Mouse (Mus musculus) testis, postnatal 14 days (tissue): ENCODE data around the gene Dpysl5.

Experiments
- DNase-seq: peaks from one replicate; pipeline ENCODE4 v3.0.0; 2021; ENCODE audit warnings: low spot score

Dpysl5 gene

DNA sequence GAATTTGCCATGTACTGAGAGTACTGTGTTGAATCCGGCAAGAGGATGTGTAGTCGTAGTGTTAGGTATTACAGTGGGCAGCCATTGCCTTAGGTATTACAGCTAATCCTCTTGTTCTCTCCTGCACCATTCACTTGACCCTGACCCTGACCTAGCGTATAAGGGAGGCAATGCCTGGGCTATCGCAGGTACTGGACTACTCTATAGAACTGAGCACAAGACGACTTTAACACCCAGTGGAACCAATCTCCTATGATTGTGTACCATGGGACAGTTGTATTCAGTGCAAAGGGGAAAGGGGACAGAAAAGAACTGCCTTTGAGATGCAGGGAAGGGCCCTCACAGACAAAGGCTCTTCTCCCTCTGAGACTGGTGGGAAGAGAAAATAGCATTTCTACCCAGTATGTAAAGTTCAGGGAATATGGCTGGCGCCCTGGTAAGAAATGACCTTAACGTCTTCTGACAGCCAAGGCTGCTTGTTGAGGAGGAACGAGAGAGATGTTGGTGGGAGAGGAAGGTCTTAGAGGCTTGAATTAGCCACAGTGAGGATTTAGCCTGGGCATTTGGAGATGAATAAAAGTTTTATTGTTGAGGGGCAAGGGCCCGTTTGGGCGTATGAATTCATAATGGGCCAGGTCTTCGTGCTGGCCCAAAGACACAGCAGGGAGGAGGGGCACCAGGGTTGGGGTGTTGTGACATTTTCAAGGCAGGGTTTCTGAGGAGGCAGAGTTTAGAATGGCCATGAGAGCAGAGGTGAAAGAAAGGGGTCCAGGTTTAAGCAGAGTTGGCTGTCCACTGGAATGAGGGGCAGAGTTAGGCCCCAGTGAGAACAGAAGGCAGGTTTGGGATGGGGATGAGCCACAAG, 113.0 kb downstream of the Dpysl5 start:
- DNase-seq: no peak

DNA sequence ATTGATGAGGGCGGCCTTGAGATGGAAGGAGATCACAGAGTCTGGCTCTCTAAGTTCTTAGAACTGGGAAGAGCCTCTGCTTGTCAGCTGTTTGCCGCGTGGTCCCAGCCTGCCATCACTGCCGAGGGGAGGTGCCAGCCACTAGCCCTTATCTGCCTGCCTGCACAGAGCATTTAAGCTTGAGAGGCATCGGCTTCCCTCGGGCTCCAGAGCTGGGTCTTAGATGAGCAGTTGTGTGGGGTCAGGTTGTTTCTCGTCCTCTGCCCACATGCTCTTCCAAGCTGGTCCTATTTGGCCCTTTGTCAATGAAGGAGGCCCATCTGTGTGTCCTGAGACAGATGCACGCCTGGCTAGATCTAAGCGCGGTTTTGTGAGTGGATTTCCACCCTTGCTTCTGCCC, 113.8 kb downstream of the Dpysl5 start:
- no peak for DNase-seq

DNA sequence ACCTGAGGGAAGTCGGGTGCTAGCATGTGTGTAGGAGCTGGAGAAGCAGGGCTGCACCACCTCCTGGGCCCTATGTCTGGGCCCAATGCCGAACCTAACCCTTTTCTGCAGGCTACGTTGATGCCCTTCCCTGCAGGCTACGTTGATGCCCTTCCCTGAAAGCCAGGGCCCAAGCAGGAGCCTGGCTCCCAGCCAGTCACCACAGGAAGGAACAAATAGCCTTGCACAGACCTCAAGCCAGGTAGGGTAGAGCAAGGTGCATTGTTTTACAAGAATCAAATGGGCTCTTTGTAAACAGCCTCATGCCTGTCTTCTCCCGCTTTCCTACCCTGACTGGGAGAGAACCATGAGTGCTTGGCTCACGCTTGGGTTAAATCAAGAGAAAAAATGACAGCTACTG, 114.5 kb downstream of the Dpysl5 start:
- no peak for DNase-seq

DNA sequence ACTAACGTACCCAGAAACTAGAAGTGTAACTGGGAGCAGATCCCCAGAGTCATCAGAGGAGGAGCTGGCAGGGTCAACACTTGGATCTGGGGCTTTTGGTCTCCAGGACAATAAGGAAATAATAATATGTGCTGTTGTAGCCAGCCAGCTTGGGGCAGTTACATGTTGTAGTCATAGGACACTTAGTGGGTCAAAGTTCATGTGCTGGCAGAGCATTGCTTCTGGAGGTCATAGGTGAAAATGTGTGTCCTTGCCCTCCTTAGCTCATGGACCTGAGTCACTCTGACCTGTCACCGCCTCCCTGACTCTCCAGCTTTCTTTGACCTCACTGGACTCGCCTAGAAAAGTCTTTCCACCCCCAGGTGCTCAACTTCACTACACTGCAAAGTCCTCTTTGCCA, 122.1 kb downstream of the Dpysl5 start:
- DNase-seq: no peak

DNA sequence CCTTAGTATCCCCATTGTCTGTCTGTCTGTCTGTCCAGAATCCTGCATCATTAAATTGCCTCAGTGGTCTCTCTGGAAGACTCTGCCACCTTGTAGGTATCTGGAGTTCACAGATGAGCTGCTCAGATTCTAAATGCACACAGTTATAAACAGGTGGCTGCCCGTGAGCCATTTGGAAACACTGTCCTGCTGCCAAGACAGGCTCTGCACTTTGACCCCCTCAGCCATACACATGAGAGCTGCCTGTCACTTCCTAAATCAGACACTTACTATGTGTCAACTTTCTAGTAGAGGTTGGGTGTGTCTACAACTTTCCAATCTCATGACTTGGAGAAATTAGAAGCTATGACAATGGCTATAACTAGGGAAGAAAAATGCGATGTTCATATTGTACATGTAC, 128.4 kb downstream of the Dpysl5 start:
- DNase-seq: no peak

DNA sequence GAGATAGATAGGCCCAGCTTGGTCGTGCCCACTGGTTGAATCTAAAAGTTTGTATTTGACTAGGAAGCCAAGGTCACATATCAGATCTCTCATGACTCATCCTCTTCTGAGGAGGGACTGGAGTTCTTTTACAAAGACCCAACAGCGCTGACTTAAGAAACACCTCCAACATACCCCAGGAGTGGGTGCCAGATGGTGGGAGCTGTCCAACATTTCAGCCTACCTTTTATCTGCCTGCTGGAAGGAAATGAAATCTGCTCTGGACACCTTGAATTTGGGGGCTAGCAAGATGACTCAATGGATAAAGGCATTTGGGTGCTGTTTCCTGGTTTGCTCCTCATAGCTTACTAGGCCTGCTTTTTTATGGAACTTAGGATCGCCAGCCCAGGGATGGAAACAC, 130.5 kb downstream of the Dpysl5 start:
- DNase-seq: no peak
